Mouse (Mus musculus): ENCODE data around the gene Aktip.

The Aktip gene

DNA sequence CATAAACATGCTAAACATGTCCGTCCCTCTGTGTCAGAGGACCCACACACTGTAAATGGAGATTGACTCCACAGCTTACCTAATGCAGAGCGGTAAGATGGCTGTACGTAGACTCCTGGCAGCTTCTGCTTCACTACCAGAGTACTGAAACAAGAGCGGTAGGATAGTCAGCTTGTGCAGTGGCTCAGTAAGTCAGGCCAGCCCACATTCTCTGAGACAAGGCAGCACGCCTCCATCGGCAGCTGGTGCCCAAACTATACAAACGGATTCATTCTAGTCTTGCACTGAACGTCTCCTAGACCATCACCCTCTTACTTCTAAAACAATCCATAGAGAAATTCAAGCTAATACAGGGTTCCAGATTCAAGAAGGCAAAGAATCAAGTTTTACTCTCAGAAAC is 73.0 kb downstream of the Aktip start:
- DNase-seq (ENCODE audit: low spot score in 2 of 2): no peak

DNA sequence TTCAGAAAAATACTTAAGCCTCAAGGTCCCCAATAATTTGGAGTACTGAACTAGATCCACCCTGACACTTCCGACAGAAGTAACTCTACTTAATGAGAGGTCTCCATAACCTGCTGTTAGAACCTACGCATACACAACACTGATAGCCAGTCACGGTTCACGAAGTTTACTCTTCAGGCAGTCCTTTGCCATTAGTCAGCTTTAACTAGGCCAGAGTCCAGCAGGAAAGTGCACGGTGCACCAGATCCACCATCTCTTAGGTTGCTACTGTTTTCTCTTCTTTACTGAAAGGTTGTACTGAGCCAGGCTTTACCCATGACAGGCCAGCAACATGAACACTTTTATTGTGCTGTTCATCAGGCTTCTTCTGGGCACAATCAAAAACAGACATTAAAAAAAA is 75.5 kb downstream of the Aktip start:
- no peak for DNase-seq (ENCODE audit: low spot score in 2 of 2)

DNA sequence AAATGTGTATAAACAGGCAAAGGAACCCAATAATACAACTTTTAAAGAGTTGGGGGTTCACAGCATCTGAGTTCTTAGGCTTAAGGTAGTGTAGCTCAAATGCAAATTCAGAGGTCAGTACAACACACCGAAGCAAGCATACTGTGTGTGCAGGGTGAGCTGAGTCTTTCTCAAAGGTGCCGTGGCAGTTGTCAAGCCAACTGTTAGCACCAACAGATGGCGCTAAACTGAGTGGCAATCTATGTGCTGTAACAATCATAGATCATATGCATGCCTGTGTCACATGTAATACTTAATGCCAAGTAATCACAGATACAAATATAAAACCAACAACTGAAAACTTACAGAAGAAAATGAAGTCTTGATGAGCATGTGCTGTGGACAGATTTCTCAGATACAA is 81.6 kb downstream of the Aktip start:
- DNase-seq (ENCODE audit: low spot score in 2 of 2): no peak

- no peak for DNase-seq (ENCODE audit: low spot score in 2 of 2)
These were observed 82.2 kb downstream of the Aktip start for GRCm38 (mm10) chr8:91117537-91117936.

- no peak for DNase-seq (ENCODE audit: low spot score in 2 of 2)
These were observed 84.9 kb downstream of the Aktip start for GRCm38 (mm10) chr8:91114910-91115309.

GRCm38 (mm10) chr8:91114428-91114827 is 85.3 kb downstream of the Aktip start:
- no peak for DNase-seq (ENCODE audit: low spot score in 2 of 2)

- no peak for DNase-seq (ENCODE audit: low spot score in 2 of 2)
These were observed 87.8 kb downstream of the Aktip start for GRCm38 (mm10) chr8:91111868-91112477.

GRCm38 (mm10) chr8:91106271-91106670 is 93.5 kb downstream of the Aktip start:
- DNase-seq (ENCODE audit: low spot score in 2 of 2): no peak

- no peak for DNase-seq (ENCODE audit: low spot score in 2 of 2)
These were observed 101.7 kb downstream of the Aktip start for GRCm38 (mm10) chr8:91098106-91098505.

GRCm38 (mm10) chr8:91094135-91094534 is 105.6 kb downstream of the Aktip start:
- DNase-seq (ENCODE audit: low spot score in 2 of 2): no peak

DNA sequence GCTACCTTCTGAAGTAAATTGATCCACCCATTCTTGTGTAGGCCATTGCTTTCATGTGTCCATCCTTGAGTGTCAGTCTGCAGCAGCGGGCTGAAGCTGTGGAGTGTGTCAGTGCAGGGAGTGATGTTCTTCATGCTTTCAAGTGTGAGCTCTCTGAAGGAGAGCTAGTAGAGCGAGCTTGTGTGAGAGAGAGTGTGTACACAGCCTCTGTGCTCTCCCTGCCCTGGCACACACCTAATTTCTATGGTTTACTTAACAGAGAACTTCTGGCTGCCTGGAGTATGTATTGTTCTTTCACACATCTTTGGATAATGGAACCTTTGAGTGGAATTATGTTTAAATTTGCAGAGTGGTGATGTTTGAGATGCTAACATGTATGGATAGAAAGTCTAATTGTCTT is 110.2 kb downstream of the Aktip start:
- DNase-seq (ENCODE audit: low spot score in 2 of 2): no peak

DNA sequence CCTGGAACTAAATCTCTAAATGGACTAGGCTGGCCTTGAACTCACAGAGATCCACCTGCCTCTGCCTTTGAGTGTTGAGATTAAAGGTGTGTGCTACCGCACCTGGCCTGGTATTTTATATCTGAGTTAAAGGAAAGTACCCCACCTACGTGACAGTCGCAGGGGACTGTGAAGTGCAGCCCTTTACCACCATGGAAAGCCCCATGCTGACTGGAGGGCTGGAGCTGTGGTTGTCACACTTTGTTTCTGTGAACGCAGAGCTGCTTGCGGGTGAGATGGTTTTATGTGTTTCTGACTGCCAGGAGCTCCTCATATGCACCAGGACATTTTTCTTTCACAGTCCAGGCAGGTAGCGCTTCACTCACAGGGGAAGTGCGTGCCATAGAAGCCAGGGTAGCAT is 111.3 kb downstream of the Aktip start:
- no peak for DNase-seq (ENCODE audit: low spot score in 2 of 2)

GRCm38 (mm10) chr8:91082428-91082827 is 117.3 kb downstream of the Aktip start:
- DNase-seq (ENCODE audit: low spot score in 2 of 2): peak; percentile 13 to 20

DNA sequence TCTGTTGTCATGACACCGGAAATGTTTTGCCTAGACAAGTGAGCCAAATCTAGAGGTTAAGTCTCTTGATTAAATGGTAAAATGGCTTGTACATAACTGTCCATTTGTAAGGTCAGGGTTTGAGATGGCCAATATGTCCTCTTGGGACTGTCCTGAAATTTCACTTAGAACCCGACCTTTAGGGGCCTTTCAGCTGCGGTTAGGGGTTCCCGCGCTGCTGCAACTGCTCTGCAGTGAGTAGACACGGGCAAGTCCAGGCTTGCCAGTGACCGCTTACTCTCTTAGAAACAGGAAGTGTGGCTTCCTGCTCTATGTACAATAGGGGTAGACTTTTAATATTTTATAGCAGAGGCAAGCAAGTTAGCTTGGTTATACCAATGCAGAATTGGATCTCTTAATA is 117.9 kb downstream of the Aktip start:
- peak; percentile 34 to 41 for DNase-seq (ENCODE audit: low spot score in 2 of 2)

GRCm38 (mm10) chr8:91079678-91080077 is 120.1 kb downstream of the Aktip start:
- no peak for DNase-seq (ENCODE audit: low spot score in 2 of 2)

- DNase-seq (ENCODE audit: low spot score in 2 of 2): no peak
These were observed 122.5 kb downstream of the Aktip start for GRCm38 (mm10) chr8:91077077-91077867.

DNA sequence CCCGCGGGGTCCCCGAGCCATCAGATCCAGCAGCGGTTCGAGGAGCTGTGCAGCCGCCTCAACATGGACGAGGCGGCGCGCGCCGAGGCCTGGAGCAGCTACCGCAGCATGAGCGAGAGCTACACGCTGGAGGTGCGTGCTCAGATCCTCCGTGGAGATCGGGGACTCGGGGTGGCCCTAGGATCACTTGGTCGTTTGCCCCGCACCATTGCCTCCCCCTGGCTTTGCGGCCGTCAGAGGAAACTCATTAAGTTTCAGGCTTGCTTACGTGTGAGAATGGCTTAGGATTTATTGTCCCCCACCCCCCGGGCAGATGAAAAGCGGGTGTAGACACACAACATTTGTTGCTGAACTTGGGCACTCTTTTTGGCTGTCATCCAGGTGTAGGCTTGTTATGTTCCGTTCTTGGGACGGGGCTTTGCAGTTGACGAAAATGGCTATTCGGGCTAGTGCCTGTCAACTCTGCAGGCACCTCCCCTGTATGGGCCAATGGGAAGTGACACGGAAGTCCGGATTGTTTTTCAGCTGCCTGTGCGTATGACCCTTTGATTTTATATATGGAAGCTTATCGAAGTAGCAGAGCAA is 129.4 kb downstream of the Aktip start:
- peak; percentile 87 to 88 for DNase-seq (ENCODE audit: low spot score in 2 of 2)

DNA sequence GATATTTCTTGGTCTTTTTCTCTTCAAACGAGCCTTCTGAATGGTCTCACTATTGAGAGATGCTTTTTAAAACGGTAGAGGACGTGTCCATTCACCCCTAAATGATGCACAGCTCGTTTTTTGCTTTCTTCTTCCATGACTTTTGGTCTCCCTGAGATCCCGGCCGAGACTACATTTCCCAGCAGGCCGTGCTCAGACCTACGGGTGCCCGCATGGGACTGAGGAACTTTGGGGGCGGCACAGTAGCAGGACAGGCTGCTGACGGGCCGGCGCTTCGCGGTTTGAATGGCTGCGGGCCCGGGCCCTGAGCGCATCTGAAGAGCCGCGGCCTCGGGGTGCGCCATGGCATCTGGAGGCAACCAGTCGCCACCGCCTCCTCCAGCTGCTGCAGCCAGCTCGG is 129.9 kb downstream of the Aktip start, which contains the start of gene Rbl2:
TSS of gene Rbl2 (plus strand) at position 224 of the 400 bp plus-strand sequence.
- DNase-seq (ENCODE audit: low spot score in 2 of 2): peak; percentile 93

GRCm38 (mm10) chr8:91069407-91069806 is 130.4 kb downstream of the Aktip start:
- DNase-seq (ENCODE audit: low spot score in 2 of 2): peak in 1 of 2 experiments; percentile 24

DNA sequence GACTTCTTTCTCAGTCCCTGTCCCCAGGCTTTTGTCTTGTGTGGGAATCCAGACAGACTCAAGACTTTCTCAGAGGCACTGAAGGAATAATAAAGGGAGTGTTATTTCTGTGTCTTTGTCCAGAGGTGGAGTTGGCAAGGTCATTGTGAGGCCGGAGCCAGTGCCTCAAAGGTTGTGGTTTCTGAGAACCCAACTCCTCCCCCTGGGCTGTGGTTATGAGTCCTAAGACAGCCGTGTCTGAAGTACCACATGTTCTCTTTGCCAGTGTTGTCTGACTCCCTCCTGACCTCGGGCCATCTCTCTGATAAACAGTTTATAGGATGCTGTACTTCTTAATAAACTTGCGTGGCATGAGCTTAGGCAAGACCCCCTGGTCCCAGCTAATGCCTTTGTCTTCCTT is 134.6 kb downstream of the Aktip start:
- no peak for DNase-seq (ENCODE audit: low spot score in 2 of 2)

Measured in spleen, postnatal 36 days (tissue).